Mouse (Mus musculus) small intestine, adult 2 months (tissue): ENCODE measurements at regions not wholly inside any gene's neighbourhood (a gene's known extent, or its start where the extent isn't known, plus 50 kb on each side); places are given as distances from the start of the nearest gene placed in this dataset.

Experiments used
- CTCF ChIP-seq: fragments of 200-500 bp; IDR thresholded peaks from 2 replicates; pipeline ENCODE4 v1.5.1; 2012; ENCODE audit warnings: low read depth, mild to moderate bottlenecking, control low read depth, inconsistent platforms, low read length, moderate library complexity, mixed read lengths; ENCODE audit not compliant: insufficient replicate concordance, insufficient read length; ENCODE audit errors: extremely low read depth
- POLR2A ChIP-seq: fragments of 200-500 bp; IDR thresholded peaks from 2 replicates; pipeline ENCODE4 v1.6.1; 2012; ENCODE audit warnings: low read depth, mild to moderate bottlenecking, control low read depth, inconsistent platforms, low read length, moderate library complexity

GRCm38 (mm10) chr11:112860797-112861196 lies 78.8 kb downstream of the Sox9 start:
- TF ChIP-seq CTCF (no peak), POLR2A (no peak)
